Mouse (Mus musculus) liver, postnatal 0 days (tissue): ENCODE results near the gene Zfp687.

ENCODE experiments used
- CTCF ChIP-seq: sonication (generic); IDR thresholded peaks from 2 replicates; pipeline ENCODE4 v1.5.1; 2016; ENCODE audit warnings: antibody characterized with exemption, low read depth
- EP300 ChIP-seq: IDR thresholded peaks from 2 replicates; pipeline ENCODE4 v1.6.1; 2016; ENCODE audit warnings: antibody characterized with exemption, low read depth, mild to moderate bottlenecking

DNA sequence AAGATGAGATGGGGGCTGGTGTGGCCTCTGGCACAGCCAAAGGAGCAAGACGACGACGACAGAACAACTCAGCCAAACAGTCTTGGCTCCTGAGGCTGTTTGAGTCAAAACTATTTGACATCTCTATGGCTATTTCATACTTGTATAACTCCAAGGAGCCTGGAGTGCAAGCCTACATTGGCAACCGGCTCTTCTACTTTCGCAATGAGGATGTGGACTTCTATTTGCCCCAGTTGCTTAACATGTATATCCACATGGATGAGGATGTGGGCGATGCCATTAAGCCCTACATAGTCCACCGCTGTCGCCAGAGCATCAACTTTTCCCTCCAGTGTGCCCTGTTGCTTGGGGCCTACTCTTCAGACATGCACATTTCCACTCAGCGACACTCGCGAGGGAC is 30.9 kb downstream of the Zfp687 start:
- TF ChIP-seq CTCF (no peak), EP300 (no peak)
